24 mouse cellular contexts compared by ENCODE assay signal in genomic region chr8:41860918-41861317, GRCm38 (mm10).
DNase-seq lines count a peak whose midpoint lies in the region; ATAC-seq and TF ChIP-seq lines count a peak whose summit lies in the region.
"Had no signal": no experiment of that assay in that cellular context is flagged by ENCODE, and none has a peak within 500 bp of the region (broad histone marks: within the 10 kb centered on the region; RNA-seq: fewer than 3 reads in every experiment).

No protein-coding gene starts in this region.

- no peak overlapping the region for H3K4me2 ChIP-seq in forebrain, embryonic 15.5 days (replicated peaks)
- no peak overlapping the region for H3K4me2 ChIP-seq in kidney, embryonic 15.5 days
- no peak overlapping the region for H3K4me2 ChIP-seq in forebrain, postnatal 0 days (ENCODE audit: low read depth)
- H3K4me2 ChIP-seq: heart, embryonic 15.5 days; liver, embryonic 13.5 days; midbrain, embryonic 12.5 days; neural tube, embryonic 12.5 days; stomach, embryonic 15.5 days had no signal

- no peak for TF ChIP-seq CTCF in forebrain, postnatal 0 days (IDR thresholded peaks at IDR 0.05; ENCODE audit: low read depth)

- peak; percentile 63 for ATAC-seq in forebrain, embryonic 15.5 days (replicated peaks)
- 0 out of 2 replicates have a peak, but pooled peaks have one; percentile 36 for ATAC-seq in kidney, embryonic 15.5 days (replicated peaks; ENCODE audit: low FRiP score)
- peak; percentile 66; the same call in 1 of the 2 replicates for ATAC-seq in forebrain, postnatal 0 days
- ATAC-seq: activated CD4-positive, CD25-positive, alpha-beta regulatory T cell, adult 4 months had no signal

- no peak overlapping the region for H3K27ac ChIP-seq in forebrain, embryonic 15.5 days (replicated peaks)
- no peak overlapping the region for H3K27ac ChIP-seq in forebrain, embryonic 10.5 days
- no peak overlapping the region for H3K27ac ChIP-seq in kidney, embryonic 15.5 days
- H3K27ac ChIP-seq in forebrain, postnatal 0 days (ENCODE audit: low read depth, low read length) = no peak overlapping the region
- H3K27ac ChIP-seq: heart, embryonic 15.5 days; liver, embryonic 13.5 days; midbrain, embryonic 12.5 days; neural tube, embryonic 12.5 days; stomach, embryonic 15.5 days had no signal

- no peaks in the 10 kb centered on the region for H3K36me3 ChIP-seq in forebrain, embryonic 15.5 days
- H3K36me3 ChIP-seq in forebrain, embryonic 10.5 days (replicated peaks) = no peaks in the 10 kb centered on the region
- no peaks in the 10 kb centered on the region for H3K36me3 ChIP-seq in kidney, embryonic 15.5 days
- no peaks in the 10 kb centered on the region for H3K36me3 ChIP-seq in forebrain, postnatal 0 days (ENCODE audit: insufficient read depth)
- H3K36me3 ChIP-seq: G1E; heart, embryonic 15.5 days; liver, embryonic 13.5 days; midbrain, embryonic 12.5 days; neural tube, embryonic 12.5 days; stomach, embryonic 15.5 days had no signal

- H3K9me3 ChIP-seq in forebrain, embryonic 15.5 days = no peaks in the 10 kb centered on the region
- H3K9me3 ChIP-seq in forebrain, embryonic 10.5 days = no peaks in the 10 kb centered on the region
- no peaks in the 10 kb centered on the region for H3K9me3 ChIP-seq in kidney, embryonic 15.5 days (replicated peaks)
- no peaks in the 10 kb centered on the region for H3K9me3 ChIP-seq in forebrain, postnatal 0 days (ENCODE audit: low read length)
- H3K9me3 ChIP-seq: G1E; heart, embryonic 15.5 days; liver, embryonic 13.5 days; midbrain, embryonic 12.5 days; neural tube, embryonic 12.5 days; stomach, embryonic 15.5 days had no signal

- DNase-seq in forebrain, embryonic 10.5 days (ENCODE audit: extremely low spot score, low spot score) = no peak
- no peak for DNase-seq in kidney, postnatal 25 days
- DNase-seq in right cerebral cortex, postnatal 14 days = peak; percentile 3
- no peak for DNase-seq in right cerebral cortex, postnatal 4 days
- DNase-seq in forebrain, postnatal 0 days = peak; percentile 50
- DNase-seq in urinary bladder, postnatal 25 days (ENCODE audit: low spot score) = no peak
- DNase-seq: adrenal gland, adult 8-10 months; B cell, adult 2 months; heart, postnatal 36 days; kidney, adult 9 months; liver, embryonic 13.5 days; lung, adult 2 months; lung, postnatal 14 days; thymus, adult 2 months; thymus, postnatal 4 days had no signal

- no peaks in the 10 kb centered on the region for H3K27me3 ChIP-seq in forebrain, embryonic 15.5 days
- H3K27me3 ChIP-seq in forebrain, embryonic 10.5 days (ENCODE audit: poor library complexity, severe bottlenecking) = no peaks in the 10 kb centered on the region
- H3K27me3 ChIP-seq in kidney, embryonic 15.5 days = no peaks in the 10 kb centered on the region
- H3K27me3 ChIP-seq in forebrain, postnatal 0 days (ENCODE audit: insufficient read depth, low read length) = no peaks in the 10 kb centered on the region
- H3K27me3 ChIP-seq: CH12.LX; heart, embryonic 15.5 days; liver, embryonic 13.5 days; midbrain, embryonic 12.5 days; neural tube, embryonic 12.5 days; stomach, embryonic 15.5 days had no signal

- no peak overlapping the region for H3K9ac ChIP-seq in forebrain, embryonic 15.5 days (replicated peaks)
- no peak overlapping the region for H3K9ac ChIP-seq in kidney, embryonic 15.5 days
- no peak overlapping the region for H3K9ac ChIP-seq in forebrain, postnatal 0 days
- H3K9ac ChIP-seq: heart, embryonic 15.5 days; liver, embryonic 13.5 days; midbrain, embryonic 12.5 days; neural tube, embryonic 12.5 days; stomach, embryonic 15.5 days had no signal

- no peak overlapping the region for H3K4me3 ChIP-seq in forebrain, embryonic 15.5 days
- H3K4me3 ChIP-seq in forebrain, embryonic 10.5 days = no peak overlapping the region
- H3K4me3 ChIP-seq in kidney, embryonic 15.5 days (replicated peaks) = no peak overlapping the region
- no peak overlapping the region for H3K4me3 ChIP-seq in forebrain, postnatal 0 days (ENCODE audit: low read depth, low read length)
- H3K4me3 ChIP-seq: heart, embryonic 15.5 days; liver, embryonic 13.5 days; midbrain, embryonic 12.5 days; neural tube, embryonic 12.5 days; stomach, embryonic 15.5 days had no signal

- 44% methylated on average over 7 of the region's 7 CpGs for WGBS in forebrain, embryonic 15.5 days
- WGBS in forebrain, embryonic 10.5 days = 89% methylated on average over 7 of the region's 7 CpGs
- WGBS in kidney, embryonic 15.5 days = 80% methylated on average over 7 of the region's 7 CpGs
- WGBS in forebrain, postnatal 0 days = 37% methylated on average over 7 of the region's 7 CpGs

- no peaks in the 10 kb centered on the region for H3K4me1 ChIP-seq in forebrain, embryonic 15.5 days
- H3K4me1 ChIP-seq in forebrain, embryonic 10.5 days = peaks cover 2% of the 10 kb centered on the region; the same call in 1 of the 2 replicates
- H3K4me1 ChIP-seq in kidney, embryonic 15.5 days = no peaks in the 10 kb centered on the region
- no peaks in the 10 kb centered on the region for H3K4me1 ChIP-seq in forebrain, postnatal 0 days (ENCODE audit: insufficient read depth)
- H3K4me1 ChIP-seq: heart, embryonic 15.5 days; liver, embryonic 13.5 days; midbrain, embryonic 12.5 days; neural tube, embryonic 12.5 days; stomach, embryonic 15.5 days had no signal

Comparison
In these comparisons a context has a peak if more than half of its experiments do, and no peak if none do; other contexts are left out.
1. DNase-seq: peak in right cerebral cortex, postnatal 14 days (single experiment) and forebrain, postnatal 0 days (single experiment); none in forebrain, embryonic 10.5 days (single experiment), kidney, postnatal 25 days (0 of 2), right cerebral cortex, postnatal 4 days (single experiment) and urinary bladder, postnatal 25 days (single experiment).
2. Peak in every context shown above with its lines, with median percentiles within 50 percentile points of each other: ATAC-seq.